Mouse (Mus musculus) hematopoietic multipotent progenitor cell, adult 10-12 weeks (in vitro differentiated cells): Measurements from ENCODE around the gene Dcaf7. TPM values are rescaled to one million over a fixed set of nuclear protein-coding genes. Genes with fewer than 3 reads are reported as not detected.

Experiments
- polyA plus RNA-seq: library from polyadenylated mRNA; stranded (reverse); fragments of >175 nt; gene quantifications from 2 replicates; pipeline ENCODE4 v1.2.3, GENCODE M21; 2012; ENCODE audit warnings: low replicate concordance

The Dcaf7 gene
- 27.4 and 36.0 TPM in 2 replicates for polyA plus RNA-seq

DNA sequence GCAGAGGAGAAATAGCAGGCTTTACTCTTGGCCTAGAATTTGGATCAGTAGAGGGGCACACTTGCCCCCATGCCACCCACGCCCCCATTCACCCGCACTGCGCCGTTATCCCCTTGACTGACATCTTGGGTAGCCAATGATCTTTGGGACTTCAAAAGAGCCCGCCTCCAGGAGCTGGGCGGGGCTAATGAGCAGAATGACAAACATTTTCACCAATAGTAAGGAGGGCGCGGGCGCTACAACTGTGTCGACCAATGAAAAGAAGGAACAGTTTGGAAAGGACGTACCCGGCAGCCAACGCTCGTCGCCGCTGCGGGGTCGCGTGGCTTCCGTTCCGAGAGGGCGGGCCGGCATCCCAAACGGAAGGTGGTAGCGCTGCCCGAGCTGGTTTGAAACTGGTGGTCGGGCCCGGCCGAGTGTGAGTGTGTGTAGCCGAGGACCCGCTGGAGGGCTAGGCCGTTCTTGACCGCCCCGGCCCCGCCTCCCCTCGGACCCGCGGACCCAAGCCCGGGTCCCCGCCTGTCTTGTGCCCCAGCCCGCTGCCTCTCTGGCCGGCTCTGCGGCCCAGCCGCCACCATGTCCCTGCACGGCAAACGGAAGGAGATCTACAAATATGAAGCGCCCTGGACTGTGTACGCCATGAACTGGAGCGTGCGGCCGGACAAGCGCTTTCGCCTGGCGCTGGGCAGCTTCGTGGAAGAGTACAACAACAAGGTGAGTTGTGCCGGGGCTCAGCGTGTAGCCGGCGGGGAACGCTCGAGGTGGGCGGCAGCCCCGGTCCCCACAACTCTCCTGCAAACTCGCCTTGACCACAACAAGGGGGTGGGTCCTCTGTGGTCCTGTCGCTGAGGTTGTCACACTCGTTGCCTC, at the start of gene Dcaf7:
Dcaf7 (plus strand) TSS at position 325 of the 870 bp plus-strand sequence.

DNA sequence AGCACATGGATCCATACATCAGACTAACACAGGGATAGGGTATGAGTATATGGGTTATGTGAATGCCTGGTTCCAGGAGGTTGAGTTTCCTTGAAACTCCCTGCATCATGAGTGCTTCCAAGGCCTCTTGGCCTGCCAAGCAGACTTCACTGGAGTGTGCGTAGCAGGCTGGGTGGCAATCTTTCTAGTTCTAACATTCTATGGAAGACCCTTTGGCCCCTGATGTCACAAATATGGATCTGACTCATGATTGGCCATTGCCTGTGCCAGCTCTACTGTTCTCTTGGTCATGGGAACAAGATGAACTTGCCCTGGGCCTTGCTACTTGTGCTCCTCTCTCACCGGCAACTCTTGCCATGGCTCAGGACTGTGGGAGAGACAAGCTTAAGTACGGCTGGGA, 42.3 kb upstream of the Dcaf7 start, which contains the start of gene Ace3:
Ace3 (plus strand) TSS at position 301 of the 400 bp plus-strand sequence.

DNA sequence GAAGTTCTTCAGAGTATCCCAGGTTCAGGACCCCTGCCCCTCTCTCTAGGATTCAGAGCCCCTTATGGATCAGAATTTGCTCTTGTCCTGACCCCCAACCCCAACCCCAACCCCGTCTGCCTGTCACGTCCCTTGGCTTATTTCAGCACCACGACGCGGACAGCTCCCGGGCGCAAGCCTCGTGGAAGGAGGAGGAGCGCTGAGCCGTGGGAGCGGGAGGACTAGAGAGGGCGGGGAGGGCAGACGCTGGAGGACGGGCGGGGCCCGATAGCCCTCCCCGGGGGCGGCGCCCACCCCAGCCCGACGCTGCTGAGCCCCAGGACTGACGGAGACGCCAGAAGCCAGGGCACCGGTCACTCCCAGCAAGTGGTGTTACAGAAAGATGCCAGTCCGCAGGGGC, 28.9 kb upstream of the Dcaf7 start, which contains the start of gene Kcnh6:
Kcnh6 (plus strand) TSS at position 304 of the 400 bp plus-strand sequence.

DNA sequence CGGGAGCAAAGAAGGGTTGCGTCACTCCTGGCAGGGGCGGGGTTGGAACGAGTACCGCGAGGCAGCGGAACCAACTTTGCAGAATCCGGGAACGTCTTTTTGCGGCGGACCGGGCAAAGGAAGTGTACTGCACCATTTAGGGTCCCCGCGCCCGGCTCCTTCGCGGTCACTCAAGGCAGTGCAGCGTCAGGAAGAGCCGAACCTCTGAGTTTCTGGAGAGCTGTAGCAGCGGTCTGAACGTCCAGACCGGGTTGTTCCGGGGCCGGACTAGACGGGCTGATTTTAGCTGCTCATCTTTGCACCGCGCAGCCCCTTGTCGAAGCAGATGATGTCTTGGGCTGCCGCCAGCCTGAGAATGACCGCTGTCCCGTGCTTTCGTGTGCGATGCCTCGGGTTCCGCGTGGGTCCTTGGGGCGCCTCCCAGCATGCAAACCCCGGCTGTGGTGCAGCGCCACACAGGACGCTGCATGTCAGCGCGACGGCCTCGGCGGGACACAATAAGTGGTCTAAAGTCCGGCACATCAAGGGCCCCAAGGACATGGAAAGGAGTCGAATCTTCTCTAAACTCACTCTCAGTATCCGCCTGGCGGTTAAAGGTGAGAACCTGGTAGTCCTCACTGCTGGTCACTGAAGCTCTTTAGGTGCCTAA, 29.4 kb downstream of the Dcaf7 start, which contains the start of gene Taco1:
Taco1 (plus strand) TSS at position 139 of the 649 bp plus-strand sequence.

DNA sequence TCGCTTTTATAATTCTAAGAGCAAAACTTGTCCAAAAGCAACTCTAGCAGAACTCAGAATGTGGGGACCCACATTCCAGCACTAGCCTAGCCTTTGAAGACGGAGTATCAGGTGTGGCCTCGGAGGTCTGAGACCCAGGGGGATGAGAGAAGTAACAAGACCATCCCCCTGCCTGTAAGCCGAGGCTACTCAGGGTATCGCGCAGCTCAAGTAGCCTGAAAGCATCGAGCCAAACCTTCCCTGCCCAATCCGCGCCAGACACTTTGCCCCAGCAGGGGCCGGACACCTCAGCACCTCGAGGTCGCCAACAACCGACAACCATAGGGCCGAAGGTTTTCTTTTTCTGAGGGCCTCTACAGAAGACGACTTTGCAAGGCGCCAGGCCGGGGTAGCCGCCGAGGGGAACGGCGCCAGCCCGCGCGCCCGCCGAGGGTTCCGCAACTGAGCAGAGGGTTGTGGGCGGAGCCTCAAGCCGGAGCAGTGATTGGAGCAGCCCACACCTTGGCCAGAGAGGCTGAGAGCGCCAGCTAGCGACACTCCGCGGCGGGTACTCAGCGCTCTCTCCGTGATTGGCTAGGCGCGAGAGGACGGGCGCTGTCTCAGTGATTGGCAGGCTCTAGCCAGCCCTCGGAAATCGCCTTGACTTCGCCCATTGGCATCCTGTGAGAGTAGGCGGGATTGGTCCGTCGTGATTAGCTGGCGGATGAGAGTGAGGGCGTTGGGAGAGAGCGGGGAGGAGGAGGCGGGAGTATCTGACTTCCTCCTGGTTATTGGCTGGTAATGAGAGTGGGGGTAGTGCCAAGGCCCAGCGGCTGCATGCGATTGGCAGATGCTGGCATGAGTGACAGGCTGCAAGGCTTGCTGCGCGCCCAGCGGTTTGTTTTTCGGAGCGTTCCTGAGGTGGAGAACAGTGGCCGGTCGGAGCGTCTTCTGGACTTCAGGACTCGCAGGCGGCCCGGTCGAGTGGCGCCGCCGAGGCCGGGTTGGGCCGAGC, 47.3 kb downstream of the Dcaf7 start, which contains the start of gene Map3k3:
Map3k3 (plus strand) TSS at position 906 of the 994 bp plus-strand sequence.

Other genes with a start within 250 kb of the Dcaf7 start
- gene Cyb561, start 83.5 kb upstream of the Dcaf7 start, polyA plus RNA-seq: 0.04 and 0.17 TPM in 2 replicates
- 23.8 and 92.3 TPM in 2 replicates for gene Ace, start 68.9 kb upstream of the Dcaf7 start, polyA plus RNA-seq
- not detected in 2 replicates for gene Ace3, start 42.2 kb upstream of the Dcaf7 start, polyA plus RNA-seq
- gene Kcnh6, start 28.7 kb upstream of the Dcaf7 start, polyA plus RNA-seq: 0.04 TPM in 1 of 2 replicates, not detected in the other
- gene Taco1, start 29.2 kb downstream of the Dcaf7 start, polyA plus RNA-seq: 10.2 and 13.7 TPM in 2 replicates
- gene Map3k3, start 47.7 kb downstream of the Dcaf7 start, polyA plus RNA-seq: 16.0 and 30.6 TPM in 2 replicates
- not detected in 2 replicates for gene Gm10840, start 124.0 kb downstream of the Dcaf7 start, polyA plus RNA-seq
- 806 and 995 TPM in 2 replicates for gene Limd2, start 124.0 kb downstream of the Dcaf7 start, polyA plus RNA-seq
- 75.0 and 75.7 TPM in 2 replicates for gene Strada, start 165.3 kb downstream of the Dcaf7 start, polyA plus RNA-seq
- gene Ccdc47, start 179.5 kb downstream of the Dcaf7 start, polyA plus RNA-seq: 3.1 and 4.1 TPM in 2 replicates
- gene Ddx42, start 180.1 kb downstream of the Dcaf7 start, polyA plus RNA-seq: 19.5 and 27.8 TPM in 2 replicates
- 2.7 and 11.3 TPM in 2 replicates for gene Ftsj3, start 219.2 kb downstream of the Dcaf7 start, polyA plus RNA-seq
- gene Psmc5, start 219.3 kb downstream of the Dcaf7 start, polyA plus RNA-seq: 8.6 and 32.2 TPM in 2 replicates
- gene Smarcd2, start 236.1 kb downstream of the Dcaf7 start, polyA plus RNA-seq: 85.2 and 128 TPM in 2 replicates
- 0.03 and 0.15 TPM in 2 replicates for gene Tcam1, start 239.8 kb downstream of the Dcaf7 start, polyA plus RNA-seq